Mouse (Mus musculus): ENCODE measurements at regions not wholly inside any gene's neighbourhood (a gene's known extent, or its start where the extent isn't known, plus 50 kb on each side); places are given as distances from the start of the nearest gene placed in this dataset.

DNA sequence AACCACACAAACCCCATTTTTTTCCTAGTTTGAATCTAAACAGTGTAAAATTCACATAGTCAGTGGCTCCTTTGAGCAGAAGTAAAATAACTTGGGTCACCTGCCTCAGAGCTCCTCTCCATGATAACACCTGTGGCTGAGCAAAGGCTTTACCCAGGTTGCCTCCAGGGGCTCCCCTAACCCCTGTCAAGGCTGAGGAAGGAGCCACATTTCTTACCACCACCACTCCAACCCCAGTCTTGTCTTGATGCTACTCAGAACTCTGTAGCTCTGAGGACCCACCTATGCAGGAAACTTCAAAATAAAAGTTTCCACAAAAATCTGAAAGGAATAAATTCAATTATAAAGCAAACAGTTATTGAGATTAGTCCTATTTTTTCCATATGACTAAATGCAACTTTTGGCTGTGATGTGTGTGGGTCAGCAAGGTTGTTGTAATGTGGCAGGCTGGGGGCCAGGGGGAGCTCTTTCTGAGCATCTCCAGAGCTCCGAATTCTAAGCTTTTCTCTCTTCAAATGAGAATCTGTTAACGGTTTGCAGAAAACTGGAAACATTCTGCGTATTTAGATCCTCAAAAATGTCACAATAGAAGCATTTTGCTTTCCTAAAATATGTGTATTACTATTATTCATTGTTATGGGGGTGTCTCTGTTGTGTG is 159.0 kb upstream of the Dusp10 start:
- DNase-seq (ENCODE audit: low read depth, low spot score), result no peak

DNA sequence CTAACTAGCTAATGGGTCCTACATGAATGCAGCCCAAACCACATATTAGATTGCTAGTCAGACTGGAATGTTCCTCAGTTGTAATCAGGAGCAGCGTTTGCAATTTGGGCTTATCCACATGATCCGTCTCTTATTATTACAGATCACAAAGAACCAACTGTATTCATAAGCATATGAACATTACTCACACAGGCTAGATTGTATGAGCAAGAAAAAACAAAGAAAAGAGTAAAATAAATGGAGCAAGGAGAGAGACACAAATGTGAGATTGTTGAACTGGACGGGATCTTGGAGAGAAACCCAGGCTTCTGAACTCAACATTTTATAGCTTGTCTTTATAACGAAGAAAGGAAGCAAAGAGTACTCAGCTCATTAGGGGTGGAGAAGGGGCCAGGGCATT is 148.0 kb upstream of the Dusp10 start:
- DNase-seq (ENCODE audit: low read depth, low spot score), result no peak

GRCm38 (mm10) chr1:183865586-183865985 is 147.5 kb upstream of the Dusp10 start:
- no peak for DNase-seq (ENCODE audit: low read depth, low spot score)

- DNase-seq (ENCODE audit: low read depth, low spot score), result no peak
Observed at GRCm38 (mm10) chr1:183868965-183869364, 144.1 kb upstream of the Dusp10 start.

GRCm38 (mm10) chr1:183895936-183896335 is 117.2 kb upstream of the Dusp10 start:
- DNase-seq (ENCODE audit: low read depth, low spot score), result no peak

- no peak for DNase-seq (ENCODE audit: low read depth, low spot score)
Observed at GRCm38 (mm10) chr1:183898091-183898490, 115.0 kb upstream of the Dusp10 start.

GRCm38 (mm10) chr1:183904564-183904963 is 108.5 kb upstream of the Dusp10 start:
- DNase-seq (ENCODE audit: low read depth, low spot score), result no peak

- DNase-seq (ENCODE audit: low read depth, low spot score), result no peak
Observed at GRCm38 (mm10) chr1:183905345-183906142, 107.6 kb upstream of the Dusp10 start.

- no peak for DNase-seq (ENCODE audit: low read depth, low spot score)
Observed at GRCm38 (mm10) chr1:183917656-183918055, 95.4 kb upstream of the Dusp10 start.

GRCm38 (mm10) chr1:183921262-183921661 is 91.8 kb upstream of the Dusp10 start:
- DNase-seq (ENCODE audit: low read depth, low spot score), result no peak

DNA sequence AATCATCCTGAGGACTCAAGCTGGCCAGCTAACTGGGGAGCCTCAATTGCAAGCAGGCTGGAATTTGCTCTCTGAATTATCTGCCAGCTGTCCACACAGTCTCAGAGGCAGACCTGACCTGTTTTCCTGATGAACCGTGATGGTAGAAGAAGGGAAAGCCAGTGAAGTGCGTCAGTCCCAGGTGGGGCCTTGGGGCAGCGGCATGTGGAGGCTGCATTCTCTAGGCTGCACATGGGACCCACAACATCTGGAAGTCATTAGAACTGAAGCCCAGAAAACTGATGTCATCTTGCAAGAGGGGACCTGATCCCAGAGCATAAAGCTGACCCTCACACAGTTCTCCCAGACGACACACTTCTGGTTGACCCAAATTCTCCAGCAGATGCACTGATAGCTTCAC is 84.6 kb upstream of the Dusp10 start:
- DNase-seq (ENCODE audit: low read depth, low spot score), result no peak

DNA sequence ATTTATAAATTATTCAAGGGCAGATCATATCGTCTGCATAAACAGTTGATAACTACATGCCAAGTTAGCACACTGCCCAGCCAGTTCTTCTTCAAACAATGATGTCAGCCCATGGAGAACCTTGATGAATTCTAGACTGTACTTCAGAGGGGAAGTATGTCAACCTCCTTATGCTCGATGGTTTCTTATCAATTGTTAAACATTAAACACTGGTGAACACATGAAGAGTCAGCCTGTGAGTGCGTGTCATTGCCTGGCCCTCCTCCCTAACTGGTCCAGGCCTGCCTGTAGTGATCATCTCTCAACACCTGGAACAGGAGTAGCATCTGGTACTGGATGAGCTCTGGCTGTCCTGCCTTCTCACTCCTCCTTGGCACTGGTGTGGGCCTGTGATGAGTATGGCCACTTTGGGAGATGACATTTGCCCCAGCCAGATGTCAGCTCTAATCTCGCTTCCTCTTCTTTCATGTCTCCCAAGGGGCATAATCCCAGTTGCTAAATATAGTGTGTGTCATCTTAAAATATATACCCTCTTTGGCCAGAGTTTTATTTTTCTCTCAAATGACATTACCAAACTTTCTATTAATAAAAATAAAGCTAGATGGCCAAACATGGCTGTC is 82.6 kb upstream of the Dusp10 start:
- no peak for DNase-seq (ENCODE audit: low read depth, low spot score)

DNA sequence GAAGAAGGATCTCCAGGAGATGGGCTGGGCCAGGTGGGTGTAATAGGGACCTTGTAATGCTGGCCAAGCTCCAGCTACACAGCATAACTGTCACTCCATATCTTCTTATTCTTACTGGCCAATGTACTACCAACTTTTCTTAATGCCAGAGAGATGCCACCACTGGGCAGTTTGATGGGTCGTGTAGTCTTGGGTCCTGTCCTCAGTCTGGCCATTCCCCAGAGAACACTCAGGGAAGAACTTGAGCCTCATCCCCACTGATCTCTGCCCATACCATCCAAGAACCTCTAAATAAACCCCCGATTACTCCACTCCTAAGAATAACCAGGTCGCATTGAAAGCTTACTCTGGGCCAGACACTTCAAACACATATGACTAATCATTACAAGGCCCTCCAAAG is 82.0 kb upstream of the Dusp10 start:
- no peak for DNase-seq (ENCODE audit: low read depth, low spot score)

DNA sequence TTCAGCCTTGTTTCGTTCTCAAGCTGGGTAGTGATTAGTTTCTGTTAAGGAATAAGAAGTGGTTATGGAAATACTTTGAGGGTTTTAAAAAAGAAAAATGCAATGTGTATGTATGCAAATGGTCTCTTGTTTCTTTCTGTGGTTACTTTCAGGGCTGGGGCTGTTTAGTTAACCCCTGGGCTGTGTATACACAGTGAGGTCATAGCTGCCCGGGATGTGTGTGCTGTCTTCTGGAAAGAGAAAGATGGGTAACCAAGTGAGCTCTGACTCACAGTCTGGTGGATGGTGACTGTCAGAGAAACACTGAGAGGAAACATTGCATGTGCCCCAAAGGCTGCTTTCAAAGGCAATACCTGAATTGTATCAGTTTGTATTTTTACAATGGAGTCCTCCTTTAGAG is 79.3 kb upstream of the Dusp10 start:
- DNase-seq (ENCODE audit: low read depth, low spot score), result no peak

- DNase-seq (ENCODE audit: low read depth, low spot score), result no peak
Observed at GRCm38 (mm10) chr1:183937166-183937565, 75.9 kb upstream of the Dusp10 start.

- DNase-seq (ENCODE audit: low read depth, low spot score), result no peak
Observed at GRCm38 (mm10) chr1:183938361-183938760, 74.7 kb upstream of the Dusp10 start.

DNA sequence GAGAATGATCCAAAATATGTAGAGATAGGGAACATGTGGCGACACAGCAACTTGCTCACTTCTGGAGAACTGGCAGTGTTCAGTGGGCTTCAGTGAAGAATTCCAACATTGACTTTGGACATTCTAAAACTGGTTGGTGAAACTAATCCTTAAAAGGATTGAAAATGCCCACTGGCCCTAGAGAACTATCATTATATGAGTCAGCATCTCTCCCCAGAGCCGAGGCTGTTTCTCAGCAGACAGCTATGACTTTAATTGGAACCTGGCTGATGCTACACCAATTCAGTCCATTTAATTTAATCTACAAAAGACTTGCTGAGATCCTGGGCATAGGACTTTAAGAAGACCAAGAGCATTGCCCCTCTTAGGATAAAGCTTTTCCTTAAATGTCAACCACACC is 72.4 kb upstream of the Dusp10 start:
- no peak for DNase-seq (ENCODE audit: low read depth, low spot score)

- DNase-seq (ENCODE audit: low read depth, low spot score), result no peak
Observed at GRCm38 (mm10) chr1:183946241-183946640, 66.9 kb upstream of the Dusp10 start.

DNA sequence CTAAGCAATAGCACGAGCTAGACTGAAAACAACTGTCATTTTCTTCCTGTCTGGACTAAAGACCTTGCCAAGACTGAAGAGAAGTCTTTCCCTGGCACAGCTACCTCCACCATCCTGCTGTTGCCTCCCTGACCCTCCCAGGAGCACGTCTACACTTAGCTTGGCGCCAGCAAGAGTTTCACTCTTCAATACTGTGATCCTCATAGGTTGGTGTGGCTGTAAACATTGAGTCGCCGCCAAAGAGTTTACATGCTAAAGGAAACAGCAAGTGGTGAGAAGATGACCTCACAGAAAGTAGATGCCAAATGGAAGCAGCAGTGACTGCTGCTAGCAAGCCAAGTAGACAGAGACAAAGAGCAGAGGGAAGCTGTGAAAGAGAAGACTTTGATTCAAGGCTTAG is 66.0 kb upstream of the Dusp10 start:
- no peak for DNase-seq (ENCODE audit: low read depth, low spot score)

- DNase-seq (ENCODE audit: low read depth, low spot score), result no peak
Observed at GRCm38 (mm10) chr1:183949205-183949604, 63.9 kb upstream of the Dusp10 start.

DNA sequence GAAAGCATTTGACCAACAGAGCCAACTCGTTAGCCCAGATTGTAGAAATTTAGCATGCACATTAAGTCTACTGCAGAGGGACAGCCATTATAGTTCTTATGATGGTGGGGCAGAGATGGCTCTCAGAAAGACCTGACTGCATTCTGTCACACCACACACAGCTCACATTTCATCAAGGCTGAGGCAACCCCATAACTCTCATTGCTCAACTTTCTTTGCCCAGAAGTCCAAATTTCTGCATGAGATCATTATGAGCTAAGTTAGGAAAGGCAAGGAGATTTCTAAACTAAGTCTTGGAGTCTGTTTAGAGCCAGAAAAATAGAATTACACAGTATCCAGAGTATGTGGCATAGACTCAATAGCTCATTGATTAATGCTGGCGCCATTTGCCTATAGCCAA is 59.0 kb upstream of the Dusp10 start:
- DNase-seq (ENCODE audit: low read depth, low spot score), result no peak

- DNase-seq (ENCODE audit: low read depth, low spot score), result no peak
Observed at GRCm38 (mm10) chr1:183956391-183956790, 56.7 kb upstream of the Dusp10 start.

DNA sequence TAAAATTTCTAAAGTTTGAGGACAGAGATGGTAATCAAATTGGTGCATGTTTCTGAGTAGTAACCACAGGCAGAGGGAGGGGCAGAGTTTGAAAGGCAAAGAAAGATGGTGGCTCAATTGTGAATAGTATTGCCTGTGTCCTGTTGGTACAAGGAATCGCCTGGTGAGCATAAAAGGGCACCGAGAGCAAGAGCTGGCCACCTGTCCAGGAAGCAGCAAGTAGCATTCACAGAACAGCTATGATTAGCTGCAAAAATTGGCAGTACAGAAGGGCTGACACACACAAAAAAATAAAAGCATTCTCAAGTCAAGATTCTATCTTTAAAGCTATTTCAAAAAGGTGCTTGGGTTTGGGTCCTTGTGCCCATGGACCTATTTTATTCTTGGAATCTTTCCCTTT is 51.7 kb upstream of the Dusp10 start:
- no peak for DNase-seq (ENCODE audit: low read depth, low spot score)
